Mouse (Mus musculus) olfactory bulb, adult 2 months (tissue): ENCODE measurements around the gene Dnaic2. TPM values are rescaled to one million over a fixed set of nuclear protein-coding genes. Genes with fewer than 3 reads are reported as not detected.

Experiments used
- H3K27ac ChIP-seq: fragments of 200-500 bp; 2 replicates; pipeline ENCODE4 v1.5.1; 2012; ENCODE audit warnings: low read depth, low read length; ENCODE audit not compliant: insufficient read depth
- H3K4me1 ChIP-seq: fragments of 200-500 bp; 2 replicates; pipeline ENCODE4 v1.6.1; 2012; ENCODE audit warnings: low read length; ENCODE audit not compliant: control insufficient read depth, insufficient read depth
- H3K4me3 ChIP-seq: fragments of 200-500 bp; 2 replicates; pipeline ENCODE4 v1.5.1; 2012; ENCODE audit warnings: mild to moderate bottlenecking, low read depth, low read length, moderate library complexity; ENCODE audit not compliant: insufficient read depth
- CTCF ChIP-seq: fragments of 200-500 bp; IDR thresholded peaks from 2 replicates; pipeline ENCODE4 v1.5.1; 2012; ENCODE audit warnings: low read depth, mild to moderate bottlenecking, low read length, moderate library complexity; ENCODE audit not compliant: insufficient read depth
- POLR2A ChIP-seq: fragments of 200-500 bp; IDR thresholded peaks from 2 replicates; pipeline ENCODE4 v1.6.1; 2012; ENCODE audit warnings: mild to moderate bottlenecking, low read depth, low read length, moderate library complexity; ENCODE audit not compliant: insufficient read depth
- whole genome bisulfite sequencing: fragments of 180-500 bp; shearing (Covaris S2); methylation state at CpG from one replicate; pipeline ENCODE4 v1.1.7; 2018; 5-methylcytosine and 5-hydroxymethylcytosine counted together
- polyA plus RNA-seq: library from polyadenylated mRNA; stranded (reverse); fragments of >200 nt; gene quantifications from 2 replicates; pipeline ENCODE4 v1.2.4, GENCODE M21; 2012; ENCODE audit warnings: low replicate concordance; ENCODE audit not compliant: missing spikeins, insufficient read depth, insufficient read length

The Dnaic2 gene
- polyA plus RNA-seq, 1 experiment: not detected

- TF ChIP-seq CTCF (no peak), POLR2A (no peak)
- H3K4me3 ChIP-seq: no peak overlapping the region
- H3K27ac ChIP-seq: no peak overlapping the region
- 83% methylated on average over 2 of the region's 2 CpGs for WGBS
- H3K4me1 ChIP-seq: peaks cover 5% of the 10 kb centered on the region; the same call in 1 of the 2 replicates
These were observed 32.8 kb upstream of the Dnaic2 start for GRCm38 (mm10) chr11:114694451-114694850.

- Histone ChIP-seq H3K4me3 (no peak overlapping the region), H3K4me1 (0 out of 2 replicates have a peak, but pooled peaks cover 5% of the 10 kb centered on the region), H3K27ac (no peak overlapping the region)
- TF ChIP-seq POLR2A (no peak), CTCF (no peak)
- 93% methylated on average over 7 of the region's 7 CpGs for WGBS
These were observed 28.7 kb upstream of the Dnaic2 start for GRCm38 (mm10) chr11:114698496-114698895.

- TF ChIP-seq CTCF (no peak), POLR2A (no peak)
- 54% methylated on average over 12 of the region's 12 CpGs for WGBS
- H3K4me3 ChIP-seq: no peak overlapping the region
- peaks cover 14% of the 10 kb centered on the region for H3K4me1 ChIP-seq
- H3K27ac ChIP-seq: no peak overlapping the region
These were observed 27.7 kb upstream of the Dnaic2 start for GRCm38 (mm10) chr11:114699511-114699910.

GRCm38 (mm10) chr11:114702311-114702995 lies 24.8 kb upstream of the Dnaic2 start:
- no peak for TF ChIP-seq CTCF
- H3K4me1 ChIP-seq: peaks cover 21% of the 10 kb centered on the region
- H3K27ac ChIP-seq: no peak overlapping the region
- no peak overlapping the region for H3K4me3 ChIP-seq
- WGBS: 74% methylated on average over 15 of the region's 15 CpGs

GRCm38 (mm10) chr11:114702996-114703361 lies 24.2 kb upstream of the Dnaic2 start:
- TF ChIP-seq CTCF: no peak
- TF ChIP-seq POLR2A: no peak
- peaks cover 21% of the 10 kb centered on the region for H3K4me1 ChIP-seq
- 79% methylated on average over 6 of the region's 6 CpGs for WGBS
- no peak overlapping the region for H3K4me3 ChIP-seq
- H3K27ac ChIP-seq: no peak overlapping the region

- 29% methylated on average over 22 of the region's 22 CpGs for WGBS
- TF ChIP-seq CTCF: no peak
- no peak for TF ChIP-seq POLR2A
- H3K4me3 ChIP-seq: no peak overlapping the region
- peaks cover 21% of the 10 kb centered on the region for H3K4me1 ChIP-seq
- peak overlapping the region; percentile 56 for H3K27ac ChIP-seq
These were observed 22.9 kb upstream of the Dnaic2 start for GRCm38 (mm10) chr11:114704071-114704913.

- TF ChIP-seq CTCF (no peak), POLR2A (no peak)
These were observed 20.9 kb upstream of the Dnaic2 start for GRCm38 (mm10) chr11:114706358-114706757.

GRCm38 (mm10) chr11:114711393-114711792 lies 15.8 kb upstream of the Dnaic2 start:
- Histone ChIP-seq H3K4me1 (peaks cover 2% of the 10 kb centered on the region; the same call in 1 of the 2 replicates), H3K27ac (no peak overlapping the region), H3K4me3 (no peak overlapping the region)
- 97% methylated on average over 3 of the region's 3 CpGs for WGBS
- TF ChIP-seq CTCF (no peak), POLR2A (no peak)

More at GRCm38 (mm10) chr11:114706358-114706757, 20.9 kb upstream of the Dnaic2 start:
- WGBS: 79% methylated on average over 5 of the region's 5 CpGs
- Histone ChIP-seq H3K27ac (no peak overlapping the region), H3K4me3 (no peak overlapping the region), H3K4me1 (peaks cover 21% of the 10 kb centered on the region)

- no peak overlapping the region for H3K4me3 ChIP-seq
- peaks cover 2% of the 10 kb centered on the region; the same call in 1 of the 2 replicates for H3K4me1 ChIP-seq
- no peak overlapping the region for H3K27ac ChIP-seq
- WGBS: 95% methylated on average over 12 of the region's 12 CpGs
- TF ChIP-seq POLR2A (no peak), CTCF (no peak)
These were observed 15.3 kb upstream of the Dnaic2 start for GRCm38 (mm10) chr11:114711861-114712260.
